Mouse (Mus musculus) erythroblast, embryonic 14.5 days (primary cell): ENCODE data around the gene Ppp1r1a.

ENCODE experiments used
- GATA1 ChIP-seq: IDR thresholded peaks from 2 replicates; pipeline ENCODE4 v1.6.1; 2012; ENCODE audit warnings: low read length, inconsistent platforms, mixed read lengths
- TAL1 ChIP-seq: IDR thresholded peaks from 3 replicates; pipeline ENCODE4 v1.6.1; 2012; ENCODE audit warnings: low read length, inconsistent platforms, mixed read lengths

- TF ChIP-seq TAL1, result no peak
- no peak for TF ChIP-seq GATA1
Observed at GRCm38 (mm10) chr15:103482488-103482887, 55.3 kb downstream of the Ppp1r1a start.
